ENCODE assay signal across 20 mouse cellular contexts in the genomic region with DNA sequence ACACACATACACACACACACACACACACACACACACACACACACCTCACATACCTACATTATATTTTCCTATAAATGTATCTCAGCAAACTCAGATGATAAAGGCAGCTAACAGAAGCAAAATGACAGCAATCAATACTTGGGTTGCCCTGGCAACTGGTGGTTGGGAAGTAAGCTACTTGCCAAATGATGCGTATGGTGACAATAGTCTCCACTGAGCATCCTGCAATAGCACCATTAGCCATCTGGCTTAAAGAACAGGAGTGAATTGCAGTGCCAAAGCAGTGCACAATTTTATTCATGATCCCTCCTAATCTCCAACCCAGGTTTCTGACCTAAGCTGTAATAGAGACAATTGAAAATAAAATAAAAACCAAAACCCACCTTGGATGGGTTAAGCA.
DNase-seq lines count a peak whose midpoint lies in the region; ATAC-seq and TF ChIP-seq lines count a peak whose summit lies in the region.
"Had no signal": no experiment of that assay in that cellular context is flagged by ENCODE, and none has a peak within 500 bp of the region (broad histone marks: within the 10 kb centered on the region; RNA-seq: fewer than 3 reads in every experiment).

No protein-coding gene starts in this region.

- no peak for TF ChIP-seq CTCF in hindbrain, postnatal 0 days (IDR thresholded peaks at IDR 0.05; ENCODE audit: low read depth)

- H3K27ac ChIP-seq in hindbrain, postnatal 0 days = no peak overlapping the region
- H3K27ac ChIP-seq in hindbrain, embryonic 13.5 days = no peak overlapping the region
- H3K27ac ChIP-seq: limb, embryonic 15.5 days; liver, embryonic 15.5 days; midbrain, embryonic 13.5 days had no signal

- no peak overlapping the region for H3K9ac ChIP-seq in hindbrain, postnatal 0 days (replicated peaks; ENCODE audit: low read length)
- H3K9ac ChIP-seq in hindbrain, embryonic 13.5 days = no peak overlapping the region
- H3K9ac ChIP-seq: limb, embryonic 15.5 days; liver, embryonic 15.5 days; midbrain, embryonic 13.5 days had no signal

- no peaks in the 10 kb centered on the region for H3K36me3 ChIP-seq in hindbrain, postnatal 0 days (ENCODE audit: insufficient read depth, low read length)
- no peaks in the 10 kb centered on the region for H3K36me3 ChIP-seq in hindbrain, embryonic 13.5 days
- H3K36me3 ChIP-seq: limb, embryonic 15.5 days; liver, embryonic 15.5 days; midbrain, embryonic 13.5 days had no signal

- no peaks in the 10 kb centered on the region for H3K9me3 ChIP-seq in hindbrain, postnatal 0 days (ENCODE audit: low read length)
- H3K9me3 ChIP-seq in hindbrain, embryonic 13.5 days = no peaks in the 10 kb centered on the region
- H3K9me3 ChIP-seq: limb, embryonic 15.5 days; liver, embryonic 15.5 days; midbrain, embryonic 13.5 days had no signal

- H3K4me1 ChIP-seq in hindbrain, postnatal 0 days (ENCODE audit: insufficient read depth, low read length) = no peaks in the 10 kb centered on the region
- H3K4me1 ChIP-seq in hindbrain, embryonic 13.5 days (replicated peaks) = no peaks in the 10 kb centered on the region
- H3K4me1 ChIP-seq: limb, embryonic 15.5 days; liver, embryonic 15.5 days; midbrain, embryonic 13.5 days had no signal

- 43% methylated on average over 1 of the region's 1 CpGs for WGBS in hindbrain, postnatal 0 days
- WGBS in hindbrain, embryonic 13.5 days = 40% methylated on average over 1 of the region's 1 CpGs

- ATAC-seq in hindbrain, postnatal 0 days = peak; percentile 38; the same call in 1 of the 2 replicates
- no peak for ATAC-seq in hindbrain, embryonic 13.5 days (ENCODE audit: low FRiP score)
- ATAC-seq in monocyte, adult 5-6 weeks (replicated peaks; ENCODE audit: insufficient number of reproducible peaks, low FRiP score, low TSS enrichment, poor library complexity, severe bottlenecking) = no peak
- ATAC-seq: CD4-positive, CD25-positive, alpha-beta regulatory T cell, adult 4 months; lung, postnatal 0 days; midbrain, embryonic 13.5 days; Patski had no signal

- H3K4me3 ChIP-seq in hindbrain, postnatal 0 days (ENCODE audit: low read length) = no peak overlapping the region
- no peak overlapping the region for H3K4me3 ChIP-seq in hindbrain, embryonic 13.5 days
- H3K4me3 ChIP-seq: limb, embryonic 15.5 days; liver, embryonic 15.5 days; midbrain, embryonic 13.5 days had no signal

- no peaks in the 10 kb centered on the region for H3K27me3 ChIP-seq in hindbrain, postnatal 0 days (ENCODE audit: insufficient read depth, low read length)
- no peaks in the 10 kb centered on the region for H3K27me3 ChIP-seq in hindbrain, embryonic 13.5 days
- H3K27me3 ChIP-seq: limb, embryonic 15.5 days; liver, embryonic 15.5 days; midbrain, embryonic 13.5 days; Patski had no signal

- DNase-seq in cerebellum, postnatal 14 days = peak; percentile 16 to 41
- no peak for DNase-seq in cerebellum, adult 11-12 months
- DNase-seq in hindbrain, postnatal 0 days (ENCODE audit: low spot score) = peak; percentile 25
- peak; percentile 58 to 89 for DNase-seq in layer of hippocampus, adult 18-20 months (ENCODE audit: low spot score in 2 of 2)
- DNase-seq in layer of hippocampus, postnatal 36 days = peak; percentile 40 to 51
- DNase-seq: adrenal gland, adult 8-10 months; cerebellum, adult 11 months; heart, postnatal 10 days; kidney, adult 2 months; kidney, postnatal 10 days; thymus, postnatal 25 days had no signal

- H3K4me2 ChIP-seq in hindbrain, postnatal 0 days (ENCODE audit: low read depth, low read length) = no peak overlapping the region
- H3K4me2 ChIP-seq in hindbrain, embryonic 13.5 days = no peak overlapping the region
- H3K4me2 ChIP-seq: heart, embryonic 11.5 days; limb, embryonic 15.5 days; liver, embryonic 15.5 days; midbrain, embryonic 13.5 days had no signal
